Mouse (Mus musculus): ENCODE measurements around the gene Serinc4. TPM values are rescaled to one million over a fixed set of nuclear protein-coding genes. Genes with fewer than 3 reads are reported as not detected.

The Serinc4 gene
- polyA plus RNA-seq, 1 experiment = 0.46 TPM

GRCm38 (mm10) chr2:121412843-121413386 lies 43.7 kb downstream of the Serinc4 start:
- TF ChIP-seq POLR2A (IDR thresholded peaks at IDR 0.05; ENCODE audit: borderline replicate concordance, insufficient read depth, low read length) (no peak), CTCF (IDR thresholded peaks at IDR 0.05; ENCODE audit: borderline replicate concordance, insufficient read depth, low read depth, low read length) (no peak)
- Histone ChIP-seq H3K27me3 (ENCODE audit: control insufficient read depth, insufficient read depth, low read length) (no peaks in the 10 kb centered on the region), H3K4me3 (replicated peaks; ENCODE audit: insufficient read depth, low read depth, low read length) (peak overlapping the region; percentile 94), H3K27ac (ENCODE audit: insufficient read depth, low read length) (peak overlapping the region; percentile 97), H3K4me1 (ENCODE audit: control insufficient read depth, insufficient read depth, low read length) (peaks cover 4% of the 10 kb centered on the region; the same call in 1 of the 2 replicates)
- 1% methylated on average over 4 of the region's 4 CpGs for WGBS
- peak in 1 of 2 experiments; percentile 18 for DNase-seq

GRCm38 (mm10) chr2:121408160-121408559 lies 48.4 kb downstream of the Serinc4 start:
- Histone ChIP-seq H3K27ac (ENCODE audit: insufficient read depth, low read length) (no peak overlapping the region), H3K27me3 (ENCODE audit: control insufficient read depth, insufficient read depth, low read length) (no peaks in the 10 kb centered on the region), H3K4me3 (replicated peaks; ENCODE audit: insufficient read depth, low read depth, low read length) (no peak overlapping the region), H3K4me1 (ENCODE audit: control insufficient read depth, insufficient read depth, low read length) (peaks cover 4% of the 10 kb centered on the region; the same call in 1 of the 2 replicates)
- DNase-seq = peak; percentile 30 to 32
- TF ChIP-seq CTCF (IDR thresholded peaks at IDR 0.05; ENCODE audit: borderline replicate concordance, insufficient read depth, low read depth, low read length) = peak; percentile 21; the same call in 1 of the 2 replicates
- TF ChIP-seq POLR2A (IDR thresholded peaks at IDR 0.05; ENCODE audit: borderline replicate concordance, insufficient read depth, low read length) = no peak
- WGBS = 39% methylated on average over 4 of the region's 4 CpGs

GRCm38 (mm10) chr2:121403296-121403695 lies 53.3 kb downstream of the Serinc4 start:
- Histone ChIP-seq H3K4me3 (replicated peaks; ENCODE audit: insufficient read depth, low read depth, low read length) (no peak overlapping the region), H3K27ac (ENCODE audit: insufficient read depth, low read length) (no peak overlapping the region), H3K27me3 (ENCODE audit: control insufficient read depth, insufficient read depth, low read length) (no peaks in the 10 kb centered on the region), H3K4me1 (ENCODE audit: control insufficient read depth, insufficient read depth, low read length) (no peaks in the 10 kb centered on the region)
- DNase-seq = no peak
- no peak for TF ChIP-seq CTCF (IDR thresholded peaks at IDR 0.05; ENCODE audit: borderline replicate concordance, insufficient read depth, low read depth, low read length)
- TF ChIP-seq POLR2A (IDR thresholded peaks at IDR 0.05; ENCODE audit: borderline replicate concordance, insufficient read depth, low read length) = no peak

- Histone ChIP-seq H3K27me3 (ENCODE audit: control insufficient read depth, insufficient read depth, low read length) (no peaks in the 10 kb centered on the region), H3K27ac (ENCODE audit: insufficient read depth, low read length) (no peak overlapping the region), H3K4me1 (ENCODE audit: control insufficient read depth, insufficient read depth, low read length) (no peaks in the 10 kb centered on the region), H3K4me3 (replicated peaks; ENCODE audit: insufficient read depth, low read depth, low read length) (no peak overlapping the region)
- no peak for TF ChIP-seq POLR2A (IDR thresholded peaks at IDR 0.05; ENCODE audit: borderline replicate concordance, insufficient read depth, low read length)
- peak; percentile 60; the same call in 1 of the 2 replicates for TF ChIP-seq CTCF (IDR thresholded peaks at IDR 0.05; ENCODE audit: borderline replicate concordance, insufficient read depth, low read depth, low read length)
- peak; percentile 78 to 89 for DNase-seq
- WGBS = 14% methylated on average over 8 of the region's 8 CpGs
Measured at GRCm38 (mm10) chr2:121396624-121397023, 60.0 kb downstream of the Serinc4 start.

Other genes with a start within 250 kb of the Serinc4 start
- gene Trp53bp1, start 185.4 kb downstream of the Serinc4 start, polyA plus RNA-seq (2012; rRNA removed) = 57.9 and 59.4 TPM in 2 replicates
- gene Map1a, start 167.2 kb downstream of the Serinc4 start, polyA plus RNA-seq (2012; rRNA removed) = 223 and 254 TPM in 2 replicates
- 160 and 183 TPM in 2 replicates for gene Ppip5k1, start 101.4 kb downstream of the Serinc4 start, polyA plus RNA-seq (2012; rRNA removed)
- 504 and 518 TPM in 2 replicates for gene Ckmt1, start 99.1 kb downstream of the Serinc4 start, polyA plus RNA-seq (2012; rRNA removed)
- gene Strc, start 69.6 kb downstream of the Serinc4 start, polyA plus RNA-seq (2012; rRNA removed) = 0.62 and 0.81 TPM in 2 replicates
- gene Pdia3, start 43.0 kb downstream of the Serinc4 start, polyA plus RNA-seq (2012; rRNA removed) = 96.5 and 99.1 TPM in 2 replicates
- gene Catsper2, start 43.0 kb downstream of the Serinc4 start, polyA plus RNA-seq (2012; rRNA removed) = 7.1 and 7.4 TPM in 2 replicates
- 0.08 TPM in 1 of 2 replicates, not detected in the other for gene Ell3, start 12.5 kb downstream of the Serinc4 start, polyA plus RNA-seq (2012; rRNA removed)
- gene Serf2, start 7.6 kb downstream of the Serinc4 start, polyA plus RNA-seq (2012; rRNA removed) = 282 and 303 TPM in 2 replicates
- 24.7 and 27.5 TPM in 2 replicates for gene Hypk, start 3.5 kb downstream of the Serinc4 start, polyA plus RNA-seq (2012; rRNA removed)
- 29.0 and 29.7 TPM in 2 replicates for gene Mfap1b, start 17.3 kb upstream of the Serinc4 start, polyA plus RNA-seq (2012; rRNA removed)
- gene Mfap1a, start 49.9 kb upstream of the Serinc4 start, polyA plus RNA-seq (2012; rRNA removed) = 19.5 and 19.7 TPM in 2 replicates
- gene Wdr76, start 49.9 kb upstream of the Serinc4 start, polyA plus RNA-seq (2012; rRNA removed) = 4.3 and 4.9 TPM in 2 replicates

Data from cerebellum, adult 2 months (tissue).